Mouse (Mus musculus) ES-E14 (cell line): ENCODE measurements at regions not wholly inside any gene's neighbourhood (a gene's known extent, or its start where the extent isn't known, plus 50 kb on each side); places are given as distances from the start of the nearest gene placed in this dataset.
"Not testable (repeated sequence)": the region's sequence is repeated elsewhere in the genome, so short reads cannot be mapped to it uniquely, and the experiment has no call there.

ENCODE experiments used
- DNase-seq: peaks from one replicate; pipeline ENCODE4 v3.0.0-alpha.2; 2013; ENCODE audit warnings: low read depth, low spot score
- H3K27ac ChIP-seq: 2 replicates; pipeline ENCODE4 v1.5.1; 2012; ENCODE audit warnings: low read depth, mild to moderate bottlenecking, low read length, moderate library complexity, mixed read lengths; ENCODE audit not compliant: poor library complexity, insufficient read depth, severe bottlenecking
- H3K36me3 ChIP-seq: 2 replicates; pipeline ENCODE4 v1.6.1; 2012; ENCODE audit warnings: mild to moderate bottlenecking, low read length, moderate library complexity, mixed read lengths; ENCODE audit not compliant: control insufficient read depth, poor library complexity, insufficient read depth, severe bottlenecking
- H3K4me1 ChIP-seq, 2 experiments: fragments of 150-350 bp in 1 of 2; sonication (generic) in 1 of 2; 2 replicates each; pipeline ENCODE4 v1.6.1; 2012; ENCODE audit warnings: low read length in 2 of 2, mild to moderate bottlenecking in 1 of 2, mixed read lengths in 1 of 2; ENCODE audit not compliant: control insufficient read depth in 2 of 2, insufficient read depth in 2 of 2, poor library complexity in 1 of 2
- H3K4me3 ChIP-seq, 2 experiments: fragments of 150-350 bp in 1 of 2; sonication (generic) in 1 of 2; 2 replicates each; pipeline ENCODE4 v1.5.1; 2012; ENCODE audit warnings: low read length in 2 of 2, low read depth in 1 of 2, mild to moderate bottlenecking in 1 of 2, mixed read lengths in 1 of 2; ENCODE audit not compliant: insufficient read depth in 1 of 2, poor library complexity in 1 of 2, severe bottlenecking in 1 of 2
- H3K9ac ChIP-seq: 2 replicates; pipeline ENCODE4 v1.6.1; 2012; ENCODE audit warnings: low read depth, mild to moderate bottlenecking, low read length, mixed read lengths; ENCODE audit not compliant: poor library complexity, insufficient read depth, severe bottlenecking
- H3K9me3 ChIP-seq: fragments of 150-350 bp; sonication (generic); 2 replicates; pipeline ENCODE4 v1.6.1; 2012; ENCODE audit warnings: low read depth, mild to moderate bottlenecking, low read length; ENCODE audit not compliant: control insufficient read depth, insufficient read depth
- CHD2 ChIP-seq: IDR thresholded peaks from 2 replicates; pipeline ENCODE4 v1.6.1; 2014; ENCODE audit warnings: mild to moderate bottlenecking, low read depth, low read length, inconsistent platforms
- HCFC1 ChIP-seq: IDR thresholded peaks from 2 replicates; pipeline ENCODE4 v1.6.1; 2012; ENCODE audit warnings: low read length, inconsistent platforms, borderline replicate concordance; ENCODE audit not compliant: insufficient read depth
- MAFK ChIP-seq: IDR thresholded peaks from 2 replicates; pipeline ENCODE4 v1.6.1; 2014; ENCODE audit warnings: mild to moderate bottlenecking, low read depth, low read length, inconsistent platforms; ENCODE audit not compliant: insufficient read depth
- ZC3H11A ChIP-seq: IDR thresholded peaks from 2 replicates; pipeline ENCODE4 v1.6.1; 2012; ENCODE audit warnings: low read depth, mild to moderate bottlenecking, inconsistent platforms, low read length, borderline replicate concordance
- ZNF384 ChIP-seq: IDR thresholded peaks from 2 replicates; pipeline ENCODE4 v1.6.1; 2012; ENCODE audit warnings: low read depth, low read length, inconsistent platforms
- in situ Hi-C, 2 experiments: fragments of 600-800 bp; cut with MboI; formaldehyde crosslinking; loops; one replicate each; pipeline ENCODE4 v1.15.1; 2025; ENCODE audit warnings: low sequenced_read_pairs in 2 of 2, inconsistent platforms in 1 of 2; ENCODE audit not compliant: unreplicated experiment in 2 of 2

- DNase-seq: peak; percentile 8
- Histone ChIP-seq H3K9me3 (peaks cover 6% of the 10 kb centered on the region), H3K27ac (0 out of 2 replicates have a peak overlapping the region, but pooled peaks have one; percentile 6), H3K9ac (no peak overlapping the region), H3K4me3 (no peak overlapping the region), H3K4me1 (no peaks in the 10 kb centered on the region), H3K36me3 (no peaks in the 10 kb centered on the region)
- TF ChIP-seq MAFK (no peak), ZNF384 (no peak), ZC3H11A (no peak), CHD2 (no peak), HCFC1 (no peak)
- in situ Hi-C loops: no loop called here
Observed at GRCm38 (mm10) chr3:45104431-45104830, 273.8 kb upstream of the Pcdh10 start.

GRCm38 (mm10) chr3:45117260-45117659 is 260.9 kb upstream of the Pcdh10 start:
- in situ Hi-C loops, H3K36me3 ChIP-seq, H3K4me1 ChIP-seq, H3K9me3 ChIP-seq, H3K9ac ChIP-seq: not testable (repeated sequence)
- Histone ChIP-seq H3K4me3 (0 out of 4 replicates have a peak overlapping the region, but pooled peaks of 1 of the 2 experiments have one; percentile 10), H3K27ac (peak overlapping the region; percentile 63; the same call in 1 of the 2 replicates)
- DNase-seq: peak; percentile 28
- peak; percentile 77 for TF ChIP-seq CHD2

DNA sequence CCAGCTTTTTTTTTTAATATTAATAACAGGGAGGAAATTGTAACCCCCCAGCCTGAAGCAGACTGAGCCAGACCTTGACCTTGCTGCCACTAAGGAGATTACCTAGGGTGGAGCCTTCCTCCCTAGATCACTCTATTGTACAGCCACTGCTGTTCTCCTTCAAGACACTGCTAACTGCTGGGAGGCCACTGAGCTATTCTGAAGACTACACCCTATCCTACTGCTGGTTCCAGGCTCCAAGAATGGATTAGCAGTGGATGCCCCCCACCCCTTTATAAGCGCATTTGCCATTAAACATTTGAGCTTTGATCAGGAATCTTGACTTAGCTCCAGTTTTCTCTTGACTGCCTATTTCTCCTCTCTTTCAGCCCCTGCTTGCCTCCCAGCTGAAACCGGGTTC is 260.3 kb upstream of the Pcdh10 start:
- H3K4me1 ChIP-seq, H3K4me3 ChIP-seq, in situ Hi-C loops: not testable (repeated sequence)

More for the DNA sequence above, 260.3 kb upstream of the Pcdh10 start:
- not testable (repeated sequence) for H3K9me3 ChIP-seq, H3K36me3 ChIP-seq, H3K9ac ChIP-seq
- DNase-seq: peak; percentile 8
- H3K27ac ChIP-seq: peak overlapping the region; percentile 76
